Mouse (Mus musculus): ENCODE data around the gene Daxx.

Gene Daxx

GRCm38 (mm10) chr17:33921361-33921760 lies 12.1 kb downstream of the Daxx start:
- DNase-seq (ENCODE audit: low spot score) = no peak

- DNase-seq (ENCODE audit: low spot score) = no peak
Observed at GRCm38 (mm10) chr17:33924577-33925283, 15.5 kb downstream of the Daxx start.

- DNase-seq (ENCODE audit: low spot score) = no peak
Observed at GRCm38 (mm10) chr17:33925406-33926116, 16.3 kb downstream of the Daxx start.

GRCm38 (mm10) chr17:33926207-33926932 lies 17.2 kb downstream of the Daxx start:
- no peak for DNase-seq (ENCODE audit: low spot score)

- DNase-seq (ENCODE audit: low spot score) = no peak
Observed at GRCm38 (mm10) chr17:33928251-33928947, 19.2 kb downstream of the Daxx start.

GRCm38 (mm10) chr17:33929371-33930279 lies 20.4 kb downstream of the Daxx start, which contains the start of gene Rgl2:
TSS of gene Rgl2 (plus strand) at chr17:33929543.
- DNase-seq (ENCODE audit: low spot score) = peak; percentile 89

GRCm38 (mm10) chr17:33930280-33931158 lies 21.3 kb downstream of the Daxx start:
- DNase-seq (ENCODE audit: low spot score) = peak; percentile 76

- no peak for DNase-seq (ENCODE audit: low spot score)
Observed at GRCm38 (mm10) chr17:33931159-33931866, 22.1 kb downstream of the Daxx start.

GRCm38 (mm10) chr17:33931947-33932346 lies 22.7 kb downstream of the Daxx start:
- DNase-seq (ENCODE audit: low spot score) = no peak

- DNase-seq (ENCODE audit: low spot score) = no peak
Observed at GRCm38 (mm10) chr17:33932448-33932847, 23.2 kb downstream of the Daxx start.

GRCm38 (mm10) chr17:33932970-33933369 lies 23.8 kb downstream of the Daxx start:
- DNase-seq (ENCODE audit: low spot score) = no peak

- no peak for DNase-seq (ENCODE audit: low spot score)
Observed at GRCm38 (mm10) chr17:33935422-33936055, 26.3 kb downstream of the Daxx start.

- DNase-seq (ENCODE audit: low spot score) = no peak
Observed at GRCm38 (mm10) chr17:33936993-33937392, 27.8 kb downstream of the Daxx start.

GRCm38 (mm10) chr17:33938783-33939182 lies 29.6 kb downstream of the Daxx start:
- DNase-seq (ENCODE audit: low spot score) = no peak

GRCm38 (mm10) chr17:33940206-33940805 lies 31.1 kb downstream of the Daxx start, which contains the start of the genes Pfdn6 and Wdr46:
TSS of gene Pfdn6 (minus strand) at chr17:33940343.
TSS of gene Wdr46 (plus strand) at chr17:33940660.
- peak; percentile 89 for DNase-seq (ENCODE audit: low spot score)

- DNase-seq (ENCODE audit: low spot score) = no peak
Observed at GRCm38 (mm10) chr17:33940981-33941380, 31.8 kb downstream of the Daxx start.

- DNase-seq (ENCODE audit: low spot score) = no peak
Observed at GRCm38 (mm10) chr17:33941381-33941780, 32.2 kb downstream of the Daxx start.

GRCm38 (mm10) chr17:33943454-33943853 lies 34.2 kb downstream of the Daxx start:
- no peak for DNase-seq (ENCODE audit: low spot score)

Data from lung, postnatal 25 days (tissue).